Mouse (Mus musculus) erythroblast, embryonic 14.5 days (primary cell): Measurements from ENCODE around the gene Large2. TPM values are rescaled to one million over a fixed set of nuclear protein-coding genes. Genes with fewer than 3 reads are reported as not detected.

Experiments used
- H3K27me3 ChIP-seq: 2 replicates; pipeline ENCODE4 v1.6.1; 2012; ENCODE audit warnings: inconsistent platforms; ENCODE audit not compliant: control insufficient read depth
- H3K36me3 ChIP-seq: 2 replicates; pipeline ENCODE4 v1.6.1; 2012; ENCODE audit warnings: mild to moderate bottlenecking, inconsistent platforms; ENCODE audit not compliant: control insufficient read depth
- H3K4me1 ChIP-seq: 2 replicates; pipeline ENCODE4 v1.6.1; 2012; ENCODE audit warnings: inconsistent platforms; ENCODE audit not compliant: control insufficient read depth
- H3K4me3 ChIP-seq: replicated peaks from 2 replicates; pipeline ENCODE3; 2012; ENCODE audit warnings: moderate library complexity, mild to moderate bottlenecking, inconsistent platforms
- H3K9me3 ChIP-seq: 2 replicates; pipeline ENCODE4 v1.6.1; 2012; ENCODE audit warnings: low read length, inconsistent platforms, mixed read lengths; ENCODE audit not compliant: control insufficient read depth
- GATA1 ChIP-seq: IDR thresholded peaks from 2 replicates; pipeline ENCODE4 v1.6.1; 2012; ENCODE audit warnings: low read length, inconsistent platforms, mixed read lengths
- TAL1 ChIP-seq: IDR thresholded peaks from 3 replicates; pipeline ENCODE4 v1.6.1; 2012; ENCODE audit warnings: low read length, inconsistent platforms, mixed read lengths
- polyA plus RNA-seq: library from polyadenylated mRNA; stranded (reverse); fragments of >175 nt; gene quantifications from 2 replicates; pipeline ENCODE4 v1.2.3, GENCODE M21; 2012

Large2 gene
- polyA plus RNA-seq, 1 experiment = not detected

DNA sequence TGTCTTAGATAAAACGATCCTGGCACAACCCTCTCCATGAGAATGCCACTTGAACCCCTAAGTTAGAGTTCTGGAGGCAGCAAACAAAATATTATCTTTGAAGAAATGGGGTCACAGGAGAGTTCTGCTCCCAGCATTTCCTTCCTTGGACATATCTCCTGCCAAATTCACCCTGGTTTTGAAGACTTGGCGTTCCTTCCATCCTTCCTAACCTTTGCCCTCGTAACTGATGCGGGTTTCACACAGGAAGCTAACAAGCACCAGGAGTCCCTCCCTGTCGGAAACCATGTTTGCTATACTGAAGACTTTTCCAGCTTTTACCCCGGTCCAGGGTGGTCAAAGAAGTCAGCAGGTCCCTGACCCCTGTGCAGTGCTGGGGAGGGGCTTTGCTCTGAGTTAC is 20.4 kb downstream of the Large2 start:
- H3K4me1 ChIP-seq = no peaks in the 10 kb centered on the region
- no peaks in the 10 kb centered on the region for H3K9me3 ChIP-seq
- peaks cover 4% of the 10 kb centered on the region for H3K36me3 ChIP-seq
- no peaks in the 10 kb centered on the region for H3K27me3 ChIP-seq
- no peak for TF ChIP-seq TAL1
- TF ChIP-seq GATA1 = no peak
- H3K4me3 ChIP-seq = no peak overlapping the region

DNA sequence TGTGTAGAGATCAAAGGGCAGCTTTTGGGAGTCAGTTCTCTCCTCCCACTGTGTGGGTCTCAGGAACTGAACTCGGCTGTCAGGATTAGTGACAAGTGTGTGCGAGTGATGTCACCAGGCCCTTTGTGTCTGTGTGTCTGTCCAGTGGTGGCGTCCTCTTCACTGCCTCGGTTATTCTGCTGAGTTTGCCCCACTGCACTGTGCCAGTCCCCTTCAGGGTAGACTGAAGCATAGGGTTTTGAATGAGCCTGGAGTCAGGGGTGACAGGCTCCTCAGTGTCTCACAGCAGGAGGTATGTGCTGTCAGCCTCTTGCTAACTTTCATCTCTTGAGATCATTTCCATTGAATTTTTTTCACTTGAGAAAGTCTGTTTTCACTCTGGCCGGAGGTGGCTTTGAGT is 21.3 kb downstream of the Large2 start:
- no peak overlapping the region for H3K4me3 ChIP-seq
- no peaks in the 10 kb centered on the region for H3K27me3 ChIP-seq
- peaks cover 2% of the 10 kb centered on the region for H3K36me3 ChIP-seq
- no peaks in the 10 kb centered on the region for H3K4me1 ChIP-seq
- no peaks in the 10 kb centered on the region for H3K9me3 ChIP-seq
- TF ChIP-seq GATA1 (no peak), TAL1 (no peak)

DNA sequence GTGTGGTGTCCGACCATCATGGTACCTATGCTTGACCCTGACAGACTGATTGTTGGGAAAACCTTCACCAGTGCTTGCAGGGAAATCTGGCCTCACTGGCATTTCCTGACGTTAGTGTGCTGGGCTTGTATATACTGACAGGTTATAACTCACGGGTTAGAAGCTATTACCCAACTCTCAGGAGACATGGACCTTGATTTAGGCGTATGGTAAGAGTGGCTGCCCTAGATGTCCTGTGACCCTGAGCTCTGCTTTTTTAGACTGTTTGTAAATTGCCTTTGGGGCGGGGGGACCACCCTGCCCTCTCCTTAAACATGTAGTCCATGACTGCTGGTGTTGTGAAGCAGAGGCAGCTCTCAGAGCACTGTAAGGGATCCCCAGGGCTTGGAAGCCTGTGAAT is 24.0 kb downstream of the Large2 start:
- H3K27me3 ChIP-seq = no peaks in the 10 kb centered on the region
- H3K36me3 ChIP-seq = no peaks in the 10 kb centered on the region; the same call in 1 of the 2 replicates
- H3K4me1 ChIP-seq = no peaks in the 10 kb centered on the region
- TF ChIP-seq GATA1 = no peak
- no peak for TF ChIP-seq TAL1
- no peaks in the 10 kb centered on the region for H3K9me3 ChIP-seq
- no peak overlapping the region for H3K4me3 ChIP-seq

DNA sequence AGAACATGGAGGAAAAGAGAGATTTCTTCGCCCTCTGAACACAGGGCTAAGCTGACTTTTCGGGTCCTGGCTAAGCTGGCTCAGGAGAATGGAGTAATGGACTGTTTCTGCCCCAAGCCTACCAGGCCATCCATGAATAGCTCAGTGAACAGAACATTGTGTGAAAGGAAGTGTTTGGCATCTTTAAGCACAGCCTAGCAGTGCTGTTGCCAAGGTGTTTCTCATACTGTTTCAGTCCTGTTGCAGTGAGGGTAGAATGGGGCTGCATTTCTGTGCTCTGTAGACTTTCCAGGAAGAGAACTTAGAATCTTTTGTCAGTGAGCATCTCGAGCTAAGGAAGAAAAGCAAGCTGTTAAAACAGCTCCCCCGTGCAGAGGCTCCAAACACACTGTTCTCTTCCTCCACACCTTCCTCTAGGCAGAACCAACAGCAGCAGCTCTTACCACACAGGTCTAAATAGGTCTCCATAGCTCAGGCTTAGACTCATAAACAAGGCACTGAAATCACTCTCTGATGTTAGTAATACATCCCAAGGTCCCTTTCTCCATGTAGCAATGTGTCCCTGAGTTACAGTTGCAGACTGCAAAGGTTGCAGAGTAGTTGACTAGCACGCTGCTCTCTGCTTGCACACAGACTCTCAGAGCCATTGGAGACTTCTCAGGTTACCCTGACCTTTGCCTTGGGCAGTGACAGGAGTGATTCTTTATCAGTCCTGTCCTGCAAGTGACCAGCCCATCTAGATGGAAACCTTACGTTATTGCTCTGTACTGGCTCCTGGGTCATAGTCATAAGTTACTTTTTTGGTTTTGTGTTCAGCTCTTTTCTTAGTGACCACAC is 24.9 kb downstream of the Large2 start:
- H3K36me3 ChIP-seq = no peaks in the 10 kb centered on the region; the same call in 1 of the 2 replicates
- TF ChIP-seq GATA1 = no peak
- TF ChIP-seq TAL1 = no peak
- no peaks in the 10 kb centered on the region for H3K9me3 ChIP-seq
- no peaks in the 10 kb centered on the region for H3K27me3 ChIP-seq
- no peaks in the 10 kb centered on the region for H3K4me1 ChIP-seq
- H3K4me3 ChIP-seq = no peak overlapping the region

DNA sequence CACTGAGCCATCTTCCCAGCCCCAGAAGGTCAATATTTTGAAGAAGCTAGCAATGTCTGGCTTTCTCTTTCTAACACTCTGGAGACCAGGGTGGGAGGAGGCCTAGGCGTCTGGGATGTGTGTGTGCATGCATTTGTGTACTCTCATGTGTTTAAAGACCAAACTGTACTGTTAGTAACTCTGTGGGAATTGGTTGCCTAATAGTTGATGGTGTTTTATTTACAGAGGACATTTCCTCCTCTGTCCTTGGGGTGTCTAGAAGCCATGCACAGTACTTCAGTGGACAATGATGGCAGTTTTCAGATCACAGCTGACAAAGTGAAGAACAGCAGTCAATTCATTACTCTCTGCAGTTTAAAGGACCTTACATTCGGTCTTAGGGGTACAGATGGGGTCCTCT is 27.5 kb downstream of the Large2 start:
- no peaks in the 10 kb centered on the region; the same call in 1 of the 2 replicates for H3K36me3 ChIP-seq
- H3K4me1 ChIP-seq = no peaks in the 10 kb centered on the region
- H3K4me3 ChIP-seq = no peak overlapping the region
- H3K27me3 ChIP-seq = no peaks in the 10 kb centered on the region
- no peaks in the 10 kb centered on the region for H3K9me3 ChIP-seq
- TF ChIP-seq TAL1 (no peak), GATA1 (no peak)

DNA sequence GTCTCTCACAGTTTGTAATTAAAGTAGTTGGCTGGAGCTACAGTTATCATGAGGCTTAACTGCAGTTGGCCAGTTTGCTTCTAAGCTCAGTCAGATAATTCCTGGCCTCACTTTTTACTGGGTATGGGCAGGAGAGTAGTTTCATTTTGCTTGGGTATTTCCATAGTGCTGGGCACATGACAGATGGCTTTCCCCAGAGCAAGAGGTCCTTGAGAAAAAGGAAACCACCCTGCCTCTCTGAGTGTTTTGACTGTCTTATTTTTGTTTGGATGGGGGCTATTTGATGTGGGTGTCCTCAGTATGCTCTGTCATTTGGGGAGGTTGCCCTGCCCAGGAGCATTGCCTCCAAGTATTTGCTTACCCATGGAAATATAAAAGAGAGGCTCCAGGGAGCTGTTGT is 32.3 kb downstream of the Large2 start:
- H3K27me3 ChIP-seq = no peaks in the 10 kb centered on the region
- H3K4me3 ChIP-seq = no peak overlapping the region
- no peaks in the 10 kb centered on the region for H3K4me1 ChIP-seq
- no peaks in the 10 kb centered on the region for H3K36me3 ChIP-seq
- no peaks in the 10 kb centered on the region for H3K9me3 ChIP-seq
- TF ChIP-seq TAL1 = no peak
- no peak for TF ChIP-seq GATA1

DNA sequence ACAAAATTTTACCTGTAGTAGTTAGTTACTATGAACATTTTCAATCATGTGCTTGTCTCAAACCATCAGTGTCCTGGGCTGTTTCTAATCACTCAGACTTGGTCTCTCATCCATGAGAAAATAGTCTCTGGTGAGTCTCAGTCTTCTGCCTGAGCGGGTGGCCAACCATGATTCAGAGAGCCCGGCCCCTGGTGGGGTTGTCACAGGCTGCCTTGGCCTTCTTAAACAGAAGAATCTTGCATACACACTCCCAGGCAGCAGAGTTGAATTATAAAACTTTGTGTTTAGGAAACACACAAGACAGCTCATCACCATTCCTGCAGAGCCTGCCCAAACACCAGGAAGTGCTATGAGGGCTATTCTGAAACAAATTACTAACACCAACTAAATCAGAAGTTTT is 42.8 kb downstream of the Large2 start:
- Histone ChIP-seq H3K9me3 (no peaks in the 10 kb centered on the region), H3K4me3 (no peak overlapping the region), H3K27me3 (no peaks in the 10 kb centered on the region), H3K36me3 (peaks cover 2% of the 10 kb centered on the region; the same call in 1 of the 2 replicates), H3K4me1 (no peaks in the 10 kb centered on the region)
- TF ChIP-seq GATA1 (no peak), TAL1 (no peak)

DNA sequence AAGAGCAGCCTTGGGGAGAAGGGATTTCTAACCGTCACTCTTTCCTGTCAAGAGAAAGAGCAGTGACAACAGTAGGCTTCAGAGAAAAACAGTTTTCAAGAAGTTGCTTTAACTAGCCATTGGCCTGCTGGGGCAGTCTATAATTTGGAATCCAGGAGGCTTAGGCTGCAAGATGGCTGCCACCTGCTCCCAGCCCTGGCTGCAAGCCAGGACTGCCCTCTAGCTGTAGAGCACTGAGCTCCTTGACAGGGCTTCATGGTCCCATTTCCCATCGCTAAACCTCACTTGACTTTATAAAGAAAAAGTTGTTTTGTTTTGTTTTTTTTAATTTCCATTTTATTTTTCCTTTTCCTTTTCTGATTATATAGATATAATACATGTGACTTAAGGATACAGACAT is 43.3 kb downstream of the Large2 start:
- Histone ChIP-seq H3K4me1 (no peaks in the 10 kb centered on the region), H3K36me3 (peaks cover 2% of the 10 kb centered on the region; the same call in 1 of the 2 replicates), H3K4me3 (no peak overlapping the region), H3K9me3 (no peaks in the 10 kb centered on the region), H3K27me3 (no peaks in the 10 kb centered on the region)
- no peak for TF ChIP-seq GATA1
- no peak for TF ChIP-seq TAL1

DNA sequence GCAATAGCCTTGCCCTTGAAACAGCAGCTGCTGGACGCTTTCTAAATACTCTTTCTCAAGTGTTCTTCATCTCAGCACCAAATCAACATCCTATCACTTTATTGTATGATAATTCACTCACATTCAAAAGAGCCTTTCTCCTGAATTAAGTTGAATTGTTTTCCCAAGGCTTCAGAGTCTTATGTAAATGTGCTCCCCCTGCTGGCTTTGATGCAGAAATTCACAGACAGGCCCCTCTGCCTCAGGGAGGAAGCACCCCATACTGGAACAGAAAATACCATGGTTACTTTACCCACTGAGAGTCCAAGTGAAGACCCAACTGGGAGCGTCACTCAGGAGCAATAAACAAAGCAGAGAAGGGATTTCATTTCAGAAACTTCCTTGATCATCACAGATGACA is 43.8 kb downstream of the Large2 start:
- no peaks in the 10 kb centered on the region for H3K27me3 ChIP-seq
- TF ChIP-seq GATA1 = no peak
- no peak for TF ChIP-seq TAL1
- H3K36me3 ChIP-seq = peaks cover 2% of the 10 kb centered on the region; the same call in 1 of the 2 replicates
- no peaks in the 10 kb centered on the region for H3K4me1 ChIP-seq
- H3K9me3 ChIP-seq = no peaks in the 10 kb centered on the region
- H3K4me3 ChIP-seq = no peak overlapping the region
